Mouse (Mus musculus): ENCODE measurements around the gene Tm9sf1.

DNA sequence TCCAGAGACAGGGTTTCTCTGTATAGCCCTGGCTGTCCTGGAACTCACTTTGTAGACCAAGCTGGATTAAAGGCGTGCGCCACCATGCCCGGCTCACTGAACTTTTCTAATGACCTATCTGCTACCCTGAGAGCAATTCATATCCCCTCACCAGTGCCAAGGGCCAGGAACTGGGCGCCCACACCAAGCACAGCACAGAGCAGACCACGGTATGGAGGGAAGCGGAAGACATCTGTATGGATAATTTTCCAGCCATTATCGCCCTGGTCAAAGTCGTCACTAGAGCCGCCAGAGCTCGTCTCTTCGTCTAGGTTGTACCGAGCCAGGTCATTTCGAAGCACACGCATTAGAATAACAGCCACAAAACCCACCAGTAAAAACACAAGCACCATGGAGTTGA lies 2.8 kb downstream of the Tm9sf1 start:
- TF ChIP-seq POLR2A (IDR thresholded peaks at IDR 0.05; ENCODE audit: borderline replicate concordance, extremely low read depth, low read depth, low read length) (no peak), CTCF (IDR thresholded peaks at IDR 0.05; ENCODE audit: insufficient read depth, low read length) (no peak)

Data from lung, adult 2 months (tissue).